Mouse (Mus musculus): ENCODE data around the gene Sema4f.

The Sema4f gene

DNA sequence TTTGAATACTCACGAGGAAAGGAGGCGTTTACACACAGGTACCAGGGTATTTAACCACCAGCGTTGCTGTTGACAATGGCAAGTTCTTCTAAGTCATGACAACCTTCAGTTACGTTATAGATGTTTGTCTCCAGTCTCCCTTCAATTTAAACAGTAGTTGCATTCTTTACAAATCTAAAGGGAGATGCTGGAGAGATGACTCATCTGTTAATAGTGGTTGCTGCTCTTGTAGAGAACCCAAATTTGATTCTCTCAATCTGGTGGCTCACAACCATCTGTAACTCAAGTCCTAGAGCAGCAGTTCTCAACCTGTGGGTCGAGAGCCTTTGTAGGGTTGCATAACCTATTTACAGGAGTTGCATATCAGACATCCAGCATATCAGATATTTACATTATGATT, 71.1 kb downstream of the Sema4f start:
- no peak for DNase-seq (ENCODE audit: low spot score)

DNA sequence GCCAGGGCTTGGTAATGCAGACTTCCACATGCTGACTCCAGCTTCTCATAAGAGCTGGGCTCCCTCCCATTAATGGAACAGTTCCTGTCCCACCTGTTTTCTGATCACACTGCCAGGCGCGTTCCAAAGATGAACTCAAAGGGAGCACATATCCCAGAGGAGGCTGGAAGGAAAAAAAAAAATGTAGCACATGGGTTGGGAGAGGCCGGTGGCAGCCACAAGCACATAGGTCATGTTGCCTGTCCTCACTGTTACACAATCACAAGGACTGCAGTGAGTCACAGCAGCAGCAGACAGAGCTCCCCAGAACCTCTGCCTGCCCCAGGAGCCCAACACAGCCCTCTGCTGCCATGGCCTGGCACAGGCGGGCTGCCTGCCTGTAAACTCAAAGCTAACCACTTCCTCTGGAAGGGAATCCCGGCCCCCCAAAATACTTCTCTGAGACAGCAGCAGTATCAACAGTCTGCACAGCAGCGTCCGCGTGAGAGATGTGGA, 76.1 kb downstream of the Sema4f start:
- DNase-seq (ENCODE audit: low spot score): no peak

DNA sequence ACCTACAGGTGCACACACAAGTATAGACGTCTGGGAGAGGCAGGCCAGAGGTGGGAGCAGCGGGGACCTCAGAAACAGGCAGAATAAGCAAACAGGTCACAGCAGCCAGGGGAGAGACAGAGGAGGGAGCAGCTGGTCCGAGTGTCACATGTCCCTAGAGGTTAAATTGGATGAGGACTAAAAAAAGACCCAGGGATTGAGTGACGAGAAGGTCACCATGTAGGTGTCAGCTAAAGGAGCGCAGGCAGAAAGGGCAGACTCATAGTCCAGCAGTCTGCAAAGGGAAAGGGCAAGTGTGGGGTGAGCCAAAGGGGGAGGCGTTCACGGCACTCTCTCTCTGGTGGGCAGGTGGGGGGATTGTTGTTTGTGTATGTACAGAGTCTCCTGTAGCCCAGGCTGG, 77.1 kb downstream of the Sema4f start:
- no peak for DNase-seq (ENCODE audit: low spot score)

DNA sequence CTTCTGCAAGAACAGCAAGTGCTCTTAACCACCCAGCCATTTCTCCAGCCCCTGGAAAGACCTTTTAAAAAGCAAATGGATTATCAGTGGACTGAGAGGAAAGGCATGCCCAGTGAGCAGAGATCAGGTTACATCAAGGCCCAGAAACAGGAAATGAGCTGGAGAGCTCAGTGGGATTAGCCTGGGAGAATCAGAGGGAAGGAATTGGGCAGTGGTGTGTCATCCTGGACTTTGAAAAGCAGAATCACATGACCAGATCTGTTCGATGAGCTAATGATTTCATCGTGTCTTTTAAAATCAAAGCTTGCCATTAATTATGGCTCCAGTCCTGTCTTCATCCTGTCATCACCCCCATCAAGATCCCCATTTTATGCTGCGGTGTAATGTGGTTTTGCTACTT, 77.5 kb downstream of the Sema4f start:
- peak; percentile 53 for DNase-seq (ENCODE audit: low spot score)
